Mouse (Mus musculus): Measurements from ENCODE around the gene Map1lc3b.

The Map1lc3b gene

DNA sequence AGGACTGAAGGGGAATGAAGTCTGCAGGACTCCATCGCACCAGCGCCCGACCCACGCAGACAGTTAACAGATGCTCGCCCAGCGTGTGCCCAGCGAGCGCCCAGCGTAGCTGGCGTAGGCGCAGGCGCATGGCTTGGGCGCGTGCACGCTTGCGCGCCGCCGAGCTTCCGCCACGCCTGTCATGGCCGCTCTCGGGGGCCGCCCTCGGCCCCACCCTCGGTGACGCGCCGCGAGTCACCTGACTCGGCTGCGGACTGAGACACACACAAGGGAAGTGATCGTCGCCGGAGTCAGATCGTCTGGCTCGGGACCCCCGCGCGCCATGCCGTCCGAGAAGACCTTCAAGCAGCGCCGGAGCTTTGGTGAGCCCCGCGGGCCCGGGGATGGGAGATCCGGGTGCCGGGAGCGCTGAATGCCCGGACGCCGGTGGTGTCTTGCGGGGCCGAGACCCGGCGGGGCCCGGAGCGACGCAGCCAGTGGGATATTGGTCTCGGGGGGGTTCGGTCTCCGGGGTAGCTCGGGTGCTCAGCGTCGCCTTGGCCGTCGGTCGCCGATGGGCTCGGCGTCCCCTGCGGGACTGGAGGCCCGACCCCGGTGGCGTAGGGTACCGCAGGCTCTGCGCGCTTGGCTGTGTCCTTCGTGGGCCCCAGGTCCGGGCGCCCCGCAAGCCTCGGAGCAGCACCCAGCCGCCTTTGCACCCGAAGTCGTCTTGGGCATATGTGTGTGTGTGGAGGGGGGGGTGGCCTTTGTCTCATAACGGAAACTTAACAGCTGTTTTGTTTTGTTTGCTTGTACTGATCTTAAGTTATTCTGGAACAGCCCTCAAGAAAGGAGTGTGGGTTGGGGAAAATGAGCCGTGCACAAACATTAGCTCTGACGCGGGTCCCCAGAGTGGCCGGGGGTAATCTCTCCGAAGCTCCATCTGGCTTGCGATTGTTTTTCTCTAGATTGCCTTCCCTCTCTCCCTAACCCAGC, at the start of gene Map1lc3b:
Map1lc3b (plus strand) TSS at position 159 of the 975 bp plus-strand sequence.
- peak; percentile 95 for DNase-seq (ENCODE audit: low spot score)

GRCm38 (mm10) chr8:121541862-121542261, 48.3 kb upstream of the Map1lc3b start:
- no peak for DNase-seq (ENCODE audit: low spot score)

DNA sequence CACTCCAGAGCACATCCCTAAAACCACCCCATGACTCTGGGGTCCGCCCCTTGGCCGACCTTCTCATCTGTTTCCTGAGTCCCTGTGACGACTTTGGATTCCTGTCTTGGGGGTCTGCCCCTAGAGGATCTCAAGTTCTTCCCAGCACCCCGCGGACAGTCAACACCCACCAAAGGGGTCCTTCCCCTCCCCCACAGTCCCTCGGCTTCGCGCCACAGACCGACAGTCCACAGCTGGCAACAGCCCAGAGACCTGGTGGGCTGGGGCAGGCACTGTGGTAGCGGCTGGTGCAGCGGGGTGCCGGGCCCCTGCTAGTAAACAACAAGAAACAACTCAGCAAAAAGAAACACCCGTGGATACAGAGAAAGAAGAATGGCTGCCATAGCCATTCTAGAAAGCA, 47.3 kb upstream of the Map1lc3b start:
- no peak for DNase-seq (ENCODE audit: low spot score)

DNA sequence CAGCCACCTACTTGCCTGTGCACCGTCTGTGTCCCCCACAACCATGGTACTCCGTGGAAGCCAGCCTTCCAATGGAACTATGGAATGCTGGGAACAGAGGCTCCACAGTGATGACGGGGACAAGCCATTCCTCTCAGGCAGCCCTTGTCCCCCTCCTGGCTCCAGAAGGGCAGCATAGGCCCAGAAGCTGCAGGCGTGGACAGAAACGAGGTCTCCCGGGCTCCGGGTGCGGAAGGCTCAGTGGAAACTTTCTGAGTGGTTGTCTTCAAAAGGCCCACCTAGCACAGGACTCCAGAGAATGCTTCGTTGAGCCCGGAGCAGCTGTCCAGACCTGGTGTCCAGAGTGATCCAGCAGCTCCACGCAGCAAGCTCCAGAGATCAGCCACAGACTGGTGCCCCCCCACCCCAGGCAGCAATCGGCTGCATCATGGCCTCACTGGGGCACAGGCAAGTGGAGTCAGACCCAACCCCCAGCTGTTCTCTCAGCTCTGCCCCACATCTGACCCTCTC, 45.8 kb upstream of the Map1lc3b start, which contains the start of gene 1700018B08Rik:
1700018B08Rik (minus strand) TSS at position 45 of the 510 bp plus-strand sequence.
- DNase-seq (ENCODE audit: low spot score), result no peak

GRCm38 (mm10) chr8:121544936-121545335, 45.2 kb upstream of the Map1lc3b start:
- no peak for DNase-seq (ENCODE audit: low spot score)

- DNase-seq (ENCODE audit: low spot score), result peak; percentile 58
These were observed 43.0 kb upstream of the Map1lc3b start for GRCm38 (mm10) chr8:121547132-121547531.

GRCm38 (mm10) chr8:121550056-121550455, 40.1 kb upstream of the Map1lc3b start:
- no peak for DNase-seq (ENCODE audit: low spot score)

DNA sequence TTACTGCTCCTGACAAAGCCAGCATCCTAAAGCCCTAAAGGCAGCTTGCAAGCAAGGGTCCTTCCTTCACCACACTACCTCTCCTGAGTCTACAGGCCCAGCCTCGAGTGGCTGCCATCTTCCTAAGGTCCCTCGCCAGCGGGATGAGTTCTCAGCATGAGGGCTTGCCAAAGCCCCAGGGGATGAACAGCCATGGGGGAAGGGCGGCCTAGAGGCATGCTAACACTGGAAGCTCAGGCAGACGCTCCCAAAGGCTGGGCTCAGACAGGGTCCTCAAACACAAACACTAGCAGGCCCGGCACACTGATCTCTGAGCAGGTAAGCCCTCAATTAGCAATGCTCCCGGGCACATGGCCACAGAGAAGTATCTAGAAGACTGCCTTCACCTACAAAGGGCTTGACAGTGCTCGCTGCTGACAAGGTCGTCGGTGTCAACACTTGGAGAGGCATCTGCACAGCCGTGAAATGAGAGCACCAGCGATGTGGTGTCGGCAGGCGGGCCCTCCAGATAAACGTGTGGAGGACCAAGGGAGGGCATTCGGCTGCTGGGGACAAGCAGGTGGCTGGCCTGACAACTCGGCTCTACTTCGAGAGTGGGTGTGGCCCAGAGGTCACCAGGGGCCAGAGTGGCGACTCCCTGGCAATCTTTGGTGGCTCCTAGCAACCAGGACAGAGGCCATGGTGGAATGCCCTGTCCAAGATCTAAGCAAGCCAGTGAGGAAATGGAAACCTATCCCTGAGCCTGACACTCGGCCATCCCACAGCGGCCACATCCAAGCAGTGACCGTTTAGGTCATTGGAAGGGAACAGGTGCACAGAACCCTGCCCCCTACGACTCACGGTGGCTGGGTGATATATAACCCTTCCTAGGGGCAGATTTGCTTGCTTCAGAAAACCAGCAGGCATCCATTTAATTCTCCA, 38.8 kb upstream of the Map1lc3b start:
- DNase-seq (ENCODE audit: low spot score), result no peak

DNA sequence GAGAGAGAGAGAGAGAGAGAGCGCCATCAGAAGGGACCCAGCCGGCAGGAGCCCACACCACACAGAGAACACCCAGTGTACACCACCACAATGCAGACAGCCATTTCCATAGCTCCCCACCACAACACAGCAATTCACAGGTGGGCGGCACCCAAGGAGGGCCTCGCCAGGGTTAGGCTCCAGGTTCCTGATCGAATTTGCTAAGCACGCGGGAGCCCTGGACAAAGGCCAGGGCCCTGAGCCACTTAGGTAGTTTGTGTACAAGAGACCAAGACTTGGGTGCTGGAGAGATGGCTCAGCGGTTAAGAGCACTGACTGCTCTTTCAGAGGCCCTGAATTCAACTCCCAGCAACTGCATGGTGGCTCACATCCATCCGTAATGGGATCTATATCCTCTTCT, 37.7 kb upstream of the Map1lc3b start:
- no peak for DNase-seq (ENCODE audit: low spot score)

GRCm38 (mm10) chr8:121553831-121554475, 36.2 kb upstream of the Map1lc3b start:
- no peak for DNase-seq (ENCODE audit: low spot score)

DNA sequence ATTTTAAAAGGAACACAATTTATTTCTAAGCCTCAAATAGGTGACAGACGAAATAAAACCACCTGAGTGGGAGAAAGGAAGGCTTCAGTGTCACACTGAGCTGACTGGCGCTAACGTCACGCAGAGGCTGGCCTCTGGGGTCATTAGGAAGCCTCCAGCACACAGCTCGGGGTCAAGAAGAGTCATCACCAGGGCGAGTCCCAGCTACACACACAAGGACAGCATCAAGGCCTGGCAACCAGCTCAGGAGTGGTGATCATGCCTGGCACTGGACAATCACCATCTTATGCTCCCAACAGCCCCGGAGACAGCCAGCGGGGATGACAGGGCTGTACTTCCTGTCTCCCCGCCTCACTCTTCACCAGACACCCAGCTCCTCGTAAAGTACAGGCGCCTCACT, 32.4 kb upstream of the Map1lc3b start:
- no peak for DNase-seq (ENCODE audit: low spot score)

DNA sequence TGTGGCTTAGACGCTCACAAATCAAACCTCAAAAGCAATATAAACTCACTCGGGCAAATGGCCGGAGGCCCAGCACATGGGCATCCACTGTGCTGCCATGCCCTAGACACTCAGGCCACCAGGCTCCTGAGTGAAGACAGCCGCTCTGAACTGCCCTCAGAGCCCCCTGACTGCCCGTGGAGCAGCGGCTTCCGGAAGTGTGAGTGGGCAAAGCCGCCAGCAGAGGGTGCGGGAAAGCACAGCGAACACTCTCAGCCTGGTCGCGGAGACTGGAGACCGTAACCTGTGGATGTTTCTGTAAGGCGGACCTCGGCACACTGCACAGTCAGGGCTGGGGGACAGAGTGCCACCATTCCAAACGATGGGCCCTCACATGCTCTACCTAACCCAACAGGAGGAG, 31.6 kb upstream of the Map1lc3b start:
- DNase-seq (ENCODE audit: low spot score), result no peak

- no peak for DNase-seq (ENCODE audit: low spot score)
These were observed 30.4 kb upstream of the Map1lc3b start for GRCm38 (mm10) chr8:121559801-121560200.

DNA sequence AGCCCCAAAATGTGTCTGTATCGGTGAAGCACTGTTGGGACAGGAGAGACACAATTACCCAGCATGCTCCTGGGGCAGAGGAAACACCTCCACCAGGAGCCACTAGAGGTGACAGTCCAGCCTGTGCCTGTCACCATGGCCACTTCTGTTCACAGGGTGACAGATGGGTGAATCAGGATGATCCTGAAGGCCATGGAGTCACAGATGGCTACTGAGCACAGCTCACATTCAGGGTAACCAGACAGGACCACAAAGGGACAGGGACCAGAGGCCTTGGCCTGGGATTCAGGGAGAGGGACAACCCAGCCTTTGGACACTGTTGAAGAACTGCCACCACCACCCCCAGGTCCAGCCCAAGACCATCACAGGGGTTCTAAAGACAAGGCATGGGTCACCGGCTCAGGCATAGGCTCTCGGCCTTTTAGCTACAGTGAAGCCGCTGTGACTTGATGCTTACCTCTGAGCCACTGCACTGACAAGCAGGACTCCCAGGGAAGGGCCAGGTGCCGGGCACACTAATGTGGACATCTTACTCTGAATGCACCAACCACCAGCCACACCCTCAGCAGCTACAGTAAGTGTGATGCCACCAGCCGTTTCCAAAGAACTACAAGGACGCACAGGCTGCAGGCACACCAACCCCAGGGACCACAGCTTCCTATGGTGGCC, 29.6 kb upstream of the Map1lc3b start:
- no peak for DNase-seq (ENCODE audit: low spot score)

- no peak for DNase-seq (ENCODE audit: low spot score)
These were observed 28.4 kb upstream of the Map1lc3b start for GRCm38 (mm10) chr8:121561636-121562345.

- no peak for DNase-seq (ENCODE audit: low spot score)
These were observed 27.2 kb upstream of the Map1lc3b start for GRCm38 (mm10) chr8:121562941-121563351.

GRCm38 (mm10) chr8:121563701-121564100, 26.5 kb upstream of the Map1lc3b start:
- DNase-seq (ENCODE audit: low spot score), result no peak

DNA sequence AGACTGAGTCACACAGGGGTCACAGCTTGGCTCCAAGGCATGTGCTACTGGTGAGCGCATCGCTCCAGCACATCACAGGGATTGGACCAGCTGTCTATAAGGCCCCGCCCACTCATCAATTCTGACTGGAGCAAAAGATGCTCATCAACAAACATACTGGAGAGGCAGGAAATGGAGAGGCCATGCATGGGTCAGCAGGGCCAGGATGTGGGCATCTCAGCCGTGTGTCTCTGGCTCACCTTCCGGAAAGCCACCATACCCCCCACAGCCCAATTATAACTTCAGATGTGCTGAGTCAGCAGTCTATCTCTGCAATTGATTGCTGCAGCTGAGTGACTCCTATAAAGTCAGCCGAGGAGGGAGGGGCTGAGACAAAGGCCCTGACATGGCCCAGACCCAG, 21.8 kb upstream of the Map1lc3b start:
- DNase-seq (ENCODE audit: low spot score), result no peak

GRCm38 (mm10) chr8:121570335-121570734, 19.8 kb upstream of the Map1lc3b start:
- no peak for DNase-seq (ENCODE audit: low spot score)

DNA sequence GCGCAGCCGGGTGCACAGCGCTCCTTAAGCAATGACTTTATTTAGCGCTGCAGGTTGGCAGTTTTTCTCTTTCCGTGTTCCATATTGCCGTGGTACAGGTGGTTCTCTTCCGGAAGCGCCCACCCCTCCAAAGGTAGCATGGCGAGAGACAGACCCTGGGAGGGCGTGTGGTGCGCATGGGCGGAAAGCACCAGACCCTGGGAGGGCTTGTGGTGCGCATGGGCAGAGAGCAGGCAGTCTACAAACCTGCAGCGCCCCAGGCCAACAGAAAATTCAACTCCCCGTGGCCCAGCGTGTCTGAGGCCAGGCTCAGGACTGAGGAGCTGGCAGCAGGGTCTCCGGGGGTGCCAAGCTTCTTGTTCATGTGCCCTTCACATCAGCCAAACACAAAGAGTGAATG, 19.4 kb upstream of the Map1lc3b start:
- DNase-seq (ENCODE audit: low spot score), result no peak

- DNase-seq (ENCODE audit: low spot score), result no peak
These were observed 18.0 kb upstream of the Map1lc3b start for GRCm38 (mm10) chr8:121572121-121572520.

All from left cerebral cortex, adult 11 months (tissue).